Mouse (Mus musculus): ENCODE data around the gene Uaca. TPM values are rescaled to one million over a fixed set of nuclear protein-coding genes. Genes with fewer than 3 reads are reported as not detected.

Gene Uaca
- total RNA-seq, 2 experiments from 2014 or later, result 8.6 to 8.9 TPM

- TF ChIP-seq CTCF (IDR thresholded peaks at IDR 0.05), result no peak
- no peak for DNase-seq (ENCODE audit: extremely low spot score in 1 of 2, low spot score in 2 of 2)
- intact Hi-C loops (cut with DNase I), result no loop called here
- Histone ChIP-seq H3K4me3 (no peak overlapping the region), H3K27ac (no peak overlapping the region)
These were observed 76.7 kb downstream of the Uaca start for GRCm38 (mm10) chr9:60870919-60871503.

GRCm38 (mm10) chr9:60873257-60874054, 79.1 kb downstream of the Uaca start:
- intact Hi-C loops (cut with DNase I), result no loop called here
- no peak overlapping the region for H3K27ac ChIP-seq
- TF ChIP-seq CTCF (IDR thresholded peaks at IDR 0.05), result peak; percentile 56
- no peak overlapping the region for H3K4me3 ChIP-seq
- DNase-seq (ENCODE audit: extremely low spot score in 1 of 2, low spot score in 2 of 2), result no peak

GRCm38 (mm10) chr9:60874055-60874392, 79.7 kb downstream of the Uaca start:
- Histone ChIP-seq H3K4me3 (no peak overlapping the region), H3K27ac (no peak overlapping the region)
- DNase-seq (ENCODE audit: extremely low spot score in 1 of 2, low spot score in 2 of 2), result no peak
- intact Hi-C loops (cut with DNase I), result no loop called here
- no peak for TF ChIP-seq CTCF (IDR thresholded peaks at IDR 0.05)

GRCm38 (mm10) chr9:60876085-60876484, 81.7 kb downstream of the Uaca start:
- intact Hi-C loops (cut with DNase I), result no loop called here
- Histone ChIP-seq H3K4me3 (no peak overlapping the region), H3K27ac (no peak overlapping the region)
- DNase-seq (ENCODE audit: extremely low spot score in 1 of 2, low spot score in 2 of 2), result no peak
- no peak for TF ChIP-seq CTCF (IDR thresholded peaks at IDR 0.05)

- intact Hi-C loops (cut with DNase I), result no loop called here
- no peak overlapping the region for H3K4me3 ChIP-seq
- no peak for DNase-seq (ENCODE audit: extremely low spot score in 1 of 2, low spot score in 2 of 2)
- H3K27ac ChIP-seq, result no peak overlapping the region
- no peak for TF ChIP-seq CTCF (IDR thresholded peaks at IDR 0.05)
These were observed 82.2 kb downstream of the Uaca start for GRCm38 (mm10) chr9:60876531-60876930.

GRCm38 (mm10) chr9:60878051-60878557, 83.8 kb downstream of the Uaca start:
- intact Hi-C loops (cut with DNase I), result no loop called here
- DNase-seq (ENCODE audit: extremely low spot score in 1 of 2, low spot score in 2 of 2), result no peak
- H3K27ac ChIP-seq, result no peak overlapping the region
- H3K4me3 ChIP-seq, result no peak overlapping the region
- no peak; the same call in 1 of the 2 replicates for TF ChIP-seq CTCF (IDR thresholded peaks at IDR 0.05)

- DNase-seq (ENCODE audit: extremely low spot score in 1 of 2, low spot score in 2 of 2), result no peak
- no peak for TF ChIP-seq CTCF (IDR thresholded peaks at IDR 0.05)
- Histone ChIP-seq H3K4me3 (no peak overlapping the region), H3K27ac (no peak overlapping the region)
- intact Hi-C loops (cut with DNase I), result no loop called here
These were observed 84.3 kb downstream of the Uaca start for GRCm38 (mm10) chr9:60878630-60879029.

- TF ChIP-seq CTCF (IDR thresholded peaks at IDR 0.05), result no peak
- H3K4me3 ChIP-seq, result no peak overlapping the region
- no peak for DNase-seq (ENCODE audit: extremely low spot score in 1 of 2, low spot score in 2 of 2)
- intact Hi-C loops (cut with DNase I), result no loop called here
- no peak overlapping the region for H3K27ac ChIP-seq
These were observed 90.8 kb downstream of the Uaca start for GRCm38 (mm10) chr9:60885148-60885547.

GRCm38 (mm10) chr9:60886431-60887371, 92.4 kb downstream of the Uaca start:
- Histone ChIP-seq H3K27ac (peak overlapping the region; percentile 2; the same call in 1 of the 2 replicates), H3K4me3 (peak overlapping the region; percentile 34)
- TF ChIP-seq CTCF (IDR thresholded peaks at IDR 0.05), result no peak
- DNase-seq (ENCODE audit: extremely low spot score in 1 of 2, low spot score in 2 of 2), result peak in 1 of 2 experiments; percentile 31
- intact Hi-C loops (cut with DNase I), result no loop called here

- Histone ChIP-seq H3K4me3 (no peak overlapping the region), H3K27ac (0 out of 2 replicates have a peak overlapping the region, but pooled peaks have one; percentile 0)
- intact Hi-C loops (cut with DNase I), result no loop called here
- DNase-seq (ENCODE audit: extremely low spot score in 1 of 2, low spot score in 2 of 2), result peak in 1 of 2 experiments; percentile 16
- peak; percentile 28 for TF ChIP-seq CTCF (IDR thresholded peaks at IDR 0.05)
These were observed 93.1 kb downstream of the Uaca start for GRCm38 (mm10) chr9:60887389-60887811.

GRCm38 (mm10) chr9:60893511-60893910, 99.2 kb downstream of the Uaca start:
- intact Hi-C loops (cut with DNase I), result no loop called here

More at GRCm38 (mm10) chr9:60893511-60893910, 99.2 kb downstream of the Uaca start:
- H3K27ac ChIP-seq, result no peak overlapping the region
- no peak for DNase-seq (ENCODE audit: extremely low spot score in 1 of 2, low spot score in 2 of 2)
- no peak for TF ChIP-seq CTCF (IDR thresholded peaks at IDR 0.05)
- no peak overlapping the region for H3K4me3 ChIP-seq
